Mouse (Mus musculus) heart, embryonic 16.5 days (tissue): ENCODE measurements around the gene Casc3. TPM values are rescaled to one million over a fixed set of nuclear protein-coding genes. Genes with fewer than 3 reads are reported as not detected.
A peak's percentile ranks its signal among the peaks of the same experiment; 100 is the strongest.

Experiments
- ATAC-seq: fragments of 200-750 bp; cut with Nextera tagmentation; replicated peaks from 2 replicates; pipeline ENCODE4 v1.8.0; 2017; ENCODE audit warnings: moderate number of reproducible peaks; ENCODE audit not compliant: insufficient read depth, low FRiP score; ENCODE audit errors: extremely low read depth
- H3K27ac ChIP-seq: fragments of 300-500 bp; sonication (generic); 2 replicates; pipeline ENCODE4 v1.5.1; 2014; ENCODE audit warnings: mild to moderate bottlenecking, low read length, control low read depth, moderate library complexity
- H3K27me3 ChIP-seq: fragments of 300-500 bp; sonication (generic); 2 replicates; pipeline ENCODE4 v1.6.1; 2014; ENCODE audit warnings: low read length, mixed read lengths; ENCODE audit not compliant: control insufficient read depth, insufficient read depth
- H3K36me3 ChIP-seq: fragments of 300-500 bp; sonication (generic); 2 replicates; pipeline ENCODE4 v1.6.1; 2014; ENCODE audit not compliant: control insufficient read depth, insufficient read depth
- H3K4me1 ChIP-seq: fragments of 300-500 bp; sonication (generic); 2 replicates; pipeline ENCODE4 v1.6.1; 2014; ENCODE audit warnings: low read length, mixed read lengths; ENCODE audit not compliant: control insufficient read depth, insufficient read depth
- H3K4me2 ChIP-seq: fragments of 300-500 bp; sonication (generic); 2 replicates; pipeline ENCODE4 v1.6.1; 2014; ENCODE audit warnings: low read depth, mild to moderate bottlenecking, control low read depth, low read length
- H3K4me3 ChIP-seq: fragments of 300-500 bp; sonication (generic); 2 replicates; pipeline ENCODE4 v1.5.1; 2014; ENCODE audit warnings: mild to moderate bottlenecking, control low read depth, low read length
- H3K9ac ChIP-seq: fragments of 300-500 bp; sonication (generic); 2 replicates; pipeline ENCODE4 v1.6.1; 2014; ENCODE audit warnings: low read length, control low read depth
- H3K9me3 ChIP-seq: fragments of 300-500 bp; sonication (generic); replicated peaks from 2 replicates; pipeline ENCODE4 v1.6.1; 2016; ENCODE audit warnings: low read length; ENCODE audit not compliant: control insufficient read depth
- WGBS: fragments of 180-500 bp; shearing (Covaris S2); extraction: QIAGEN DNeasy Blood & Tissue Kit; methylation state at CpG from one replicate; pipeline ENCODE4 v1.1.7; 2014; 5-methylcytosine and 5-hydroxymethylcytosine counted together
- polyA plus RNA-seq: library from polyadenylated mRNA; unstranded; fragments of >200 nt; fragmentation: Nextera tagmentation; extraction: Ambion mirVana; gene quantifications from 2 replicates; pipeline ENCODE4 v1.2.1, GENCODE M21; 2015

Gene Casc3
- polyA plus RNA-seq, 1 experiment from 2014 or later, result 23.4 TPM

- H3K9me3 ChIP-seq, result no peaks in the 10 kb centered on the region
- H3K27me3 ChIP-seq, result no peaks in the 10 kb centered on the region
- H3K4me3 ChIP-seq, result no peak overlapping the region
- H3K9ac ChIP-seq, result no peak overlapping the region
- peak overlapping the region; percentile 94 for H3K27ac ChIP-seq
- ATAC-seq, result no peak
- no peak overlapping the region for H3K4me2 ChIP-seq
- H3K4me1 ChIP-seq, result peaks cover 91% of the 10 kb centered on the region
- H3K36me3 ChIP-seq, result peaks cover 18% of the 10 kb centered on the region
- 87% methylated on average over 26 of the region's 26 CpGs for WGBS
These were observed 34.4 kb upstream of the Casc3 start for GRCm38 (mm10) chr11:98770096-98770975.

GRCm38 (mm10) chr11:98771131-98771530, 33.6 kb upstream of the Casc3 start:
- no peaks in the 10 kb centered on the region for H3K27me3 ChIP-seq
- H3K4me1 ChIP-seq, result peaks cover 89% of the 10 kb centered on the region
- H3K36me3 ChIP-seq, result peaks cover 18% of the 10 kb centered on the region
- peak overlapping the region; percentile 94 for H3K27ac ChIP-seq
- H3K9ac ChIP-seq, result peak overlapping the region; percentile 3
- no peaks in the 10 kb centered on the region for H3K9me3 ChIP-seq
- H3K4me3 ChIP-seq, result no peak overlapping the region
- H3K4me2 ChIP-seq, result no peak overlapping the region; the same call in 1 of the 2 replicates
- WGBS, result 89% methylated on average over 18 of the region's 18 CpGs
- ATAC-seq, result no peak

GRCm38 (mm10) chr11:98771844-98772525, 32.7 kb upstream of the Casc3 start:
- 50% methylated on average over 11 of the region's 11 CpGs for WGBS
- Histone ChIP-seq H3K9ac (peak overlapping the region; percentile 11), H3K9me3 (no peaks in the 10 kb centered on the region), H3K4me1 (peaks cover 89% of the 10 kb centered on the region), H3K27me3 (no peaks in the 10 kb centered on the region), H3K36me3 (peaks cover 18% of the 10 kb centered on the region), H3K27ac (peak overlapping the region; percentile 94), H3K4me2 (peak overlapping the region; percentile 57), H3K4me3 (peak overlapping the region; percentile 2)
- ATAC-seq, result no peak

- no peaks in the 10 kb centered on the region for H3K9me3 ChIP-seq
- peak overlapping the region; percentile 11 for H3K9ac ChIP-seq
- peak overlapping the region; percentile 2 for H3K4me3 ChIP-seq
- H3K4me1 ChIP-seq, result peaks cover 88% of the 10 kb centered on the region
- 18% methylated on average over 8 of the region's 8 CpGs for WGBS
- H3K36me3 ChIP-seq, result peaks cover 18% of the 10 kb centered on the region
- H3K4me2 ChIP-seq, result peak overlapping the region; percentile 90
- ATAC-seq, result peak; percentile 42
- no peaks in the 10 kb centered on the region for H3K27me3 ChIP-seq
- H3K27ac ChIP-seq, result peak overlapping the region; percentile 94
These were observed 32.0 kb upstream of the Casc3 start for GRCm38 (mm10) chr11:98772667-98773171.

- Histone ChIP-seq H3K4me1 (peaks cover 81% of the 10 kb centered on the region), H3K27me3 (no peaks in the 10 kb centered on the region), H3K27ac (peak overlapping the region; percentile 95), H3K9me3 (no peaks in the 10 kb centered on the region), H3K4me2 (peak overlapping the region; percentile 90), H3K9ac (peak overlapping the region; percentile 72), H3K36me3 (peaks cover 18% of the 10 kb centered on the region), H3K4me3 (peak overlapping the region; percentile 61)
- under 1% methylated on average over 37 of the region's 37 CpGs for WGBS
- peak; percentile 77 for ATAC-seq
These were observed 30.9 kb upstream of the Casc3 start for GRCm38 (mm10) chr11:98773635-98774295.

GRCm38 (mm10) chr11:98774582-98775347, 29.9 kb upstream of the Casc3 start, which contains the start of gene Nr1d1:
Nr1d1 (minus strand) TSS chr11:98775333.
- WGBS, result 1% methylated on average over 22 of the region's 22 CpGs
- peaks cover 14% of the 10 kb centered on the region for H3K36me3 ChIP-seq
- peak within 1 kb of the TSS; percentile 90 for H3K4me2 ChIP-seq
- no peaks in the 10 kb centered on the region for H3K9me3 ChIP-seq
- no peaks in the 10 kb centered on the region for H3K27me3 ChIP-seq
- peak within 1 kb of the TSS; percentile 73 for H3K9ac ChIP-seq
- H3K4me3 ChIP-seq, result peak within 1 kb of the TSS; percentile 61
- H3K27ac ChIP-seq, result peak within 1 kb of the TSS; percentile 98
- ATAC-seq, result no peak
- H3K4me1 ChIP-seq, result peaks cover 71% of the 10 kb centered on the region

GRCm38 (mm10) chr11:98775348-98776051, 29.2 kb upstream of the Casc3 start:
- no peaks in the 10 kb centered on the region for H3K27me3 ChIP-seq
- H3K4me1 ChIP-seq, result peaks cover 64% of the 10 kb centered on the region
- H3K4me3 ChIP-seq, result peak overlapping the region; percentile 61
- peaks cover 7% of the 10 kb centered on the region for H3K36me3 ChIP-seq
- peak overlapping the region; percentile 90 for H3K4me2 ChIP-seq
- WGBS, result 1% methylated on average over 15 of the region's 15 CpGs
- H3K9me3 ChIP-seq, result no peaks in the 10 kb centered on the region
- peak overlapping the region; percentile 98 for H3K27ac ChIP-seq
- peak; percentile 55 for ATAC-seq
- H3K9ac ChIP-seq, result peak overlapping the region; percentile 73
